Mouse (Mus musculus): Measurements from ENCODE around the gene Olfr186. TPM values are rescaled to one million over a fixed set of nuclear protein-coding genes. Genes with fewer than 3 reads are reported as not detected.
"Not testable (repeated sequence)": the region's sequence is repeated elsewhere in the genome, so short reads cannot be mapped to it uniquely, and the experiment has no call there.

The Olfr186 gene
- not detected in 2 replicates for polyA plus RNA-seq (2012; rRNA removed)

DNA sequence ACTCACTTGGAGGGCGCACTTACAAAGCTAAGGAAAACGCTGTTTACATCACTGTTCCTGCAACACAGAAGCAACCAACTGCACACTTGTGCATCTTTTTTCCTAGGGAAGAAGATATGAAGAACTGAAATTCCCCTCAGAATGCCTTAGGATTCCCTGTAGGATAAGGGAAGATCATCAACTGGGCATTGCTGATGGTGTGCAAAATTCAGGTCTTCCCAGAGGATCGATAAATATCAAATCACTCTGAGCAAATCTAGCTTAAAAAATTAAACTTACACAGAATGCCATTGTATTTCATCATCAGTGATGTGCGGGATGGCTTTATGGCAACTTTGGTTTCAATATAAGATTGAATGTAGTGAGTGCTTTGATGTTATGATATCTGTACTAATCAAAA lies at the start of gene Olfr186:
Olfr186 (minus strand) TSS at position 101 of the 400 bp plus-strand sequence.
- no peak for DNase-seq (ENCODE audit: low read depth)

DNA sequence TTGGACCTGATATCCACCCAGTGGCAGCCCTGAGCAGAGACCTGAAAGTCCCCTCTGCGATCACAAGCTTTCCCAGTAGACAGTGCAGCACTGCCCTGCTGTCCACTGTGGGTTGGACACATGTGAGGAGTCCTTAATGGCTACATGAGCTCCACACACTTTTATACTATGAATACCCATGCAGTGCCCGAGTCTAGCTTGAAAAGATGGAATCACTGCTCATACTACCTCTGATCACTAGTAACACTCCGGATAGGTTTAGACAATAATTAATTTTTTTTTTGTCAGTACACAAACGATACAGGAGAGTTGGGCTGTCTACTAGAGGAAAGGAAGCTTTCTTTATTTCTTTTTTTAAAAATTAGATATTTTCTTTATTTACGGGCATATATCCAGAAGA lies 47.8 kb upstream of the Olfr186 start, which contains the start of gene Olfr190:
Olfr190 (minus strand) TSS at position 101 of the 400 bp plus-strand sequence.
- no peak for DNase-seq (ENCODE audit: low read depth)

DNA sequence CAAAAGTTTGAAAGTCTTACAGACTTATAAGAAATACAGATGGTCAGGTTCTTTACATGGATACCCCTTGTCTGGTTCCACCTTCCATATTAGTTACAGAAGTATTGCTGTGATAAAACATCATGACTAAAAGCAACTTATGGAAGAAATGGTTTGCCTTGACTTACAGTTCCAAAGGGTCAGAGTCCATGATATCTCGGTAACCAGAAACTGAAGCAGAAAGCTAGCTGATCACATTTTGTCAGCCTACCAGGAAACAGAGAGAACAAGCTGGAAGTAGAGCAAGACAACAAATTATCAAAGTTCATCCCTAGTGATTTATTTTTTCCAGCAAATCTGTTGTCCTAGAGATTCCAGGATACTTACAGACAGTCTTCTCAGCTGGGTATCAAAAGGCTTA lies 43.4 kb upstream of the Olfr186 start:
- DNase-seq (ENCODE audit: low read depth) = no peak

GRCm38 (mm10) chr16:59071755-59072154 lies 41.7 kb upstream of the Olfr186 start:
- DNase-seq (ENCODE audit: low read depth) = no peak

- DNase-seq (ENCODE audit: low read depth) = not testable (repeated sequence)
Observed at GRCm38 (mm10) chr16:59062411-59062810, 32.3 kb upstream of the Olfr186 start.

- not testable (repeated sequence) for DNase-seq (ENCODE audit: low read depth)
Observed at GRCm38 (mm10) chr16:59049286-59049685, 19.2 kb upstream of the Olfr186 start.

- no peak for DNase-seq (ENCODE audit: low read depth)
Observed at GRCm38 (mm10) chr16:59048860-59049259, 18.8 kb upstream of the Olfr186 start.

DNA sequence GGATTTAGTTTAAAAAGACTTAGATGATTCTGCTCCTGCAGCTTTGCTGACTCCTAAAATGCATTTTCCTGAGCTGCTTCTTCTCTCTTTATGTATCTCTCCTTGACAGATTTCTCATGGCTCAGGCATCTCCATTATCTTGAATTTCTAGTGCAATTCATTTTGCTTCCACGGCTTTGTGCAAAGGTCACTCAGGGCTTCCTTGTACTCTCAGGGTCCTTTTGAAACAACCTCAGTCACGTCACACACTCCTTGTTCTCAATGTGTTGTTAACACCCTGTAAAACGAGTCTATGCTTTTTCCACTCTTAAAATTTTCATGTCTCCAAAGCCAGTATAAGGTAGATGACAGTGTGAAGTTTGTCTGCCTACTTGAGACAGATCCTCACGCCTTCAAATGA lies 17.5 kb upstream of the Olfr186 start:
- no peak for DNase-seq (ENCODE audit: low read depth)

DNA sequence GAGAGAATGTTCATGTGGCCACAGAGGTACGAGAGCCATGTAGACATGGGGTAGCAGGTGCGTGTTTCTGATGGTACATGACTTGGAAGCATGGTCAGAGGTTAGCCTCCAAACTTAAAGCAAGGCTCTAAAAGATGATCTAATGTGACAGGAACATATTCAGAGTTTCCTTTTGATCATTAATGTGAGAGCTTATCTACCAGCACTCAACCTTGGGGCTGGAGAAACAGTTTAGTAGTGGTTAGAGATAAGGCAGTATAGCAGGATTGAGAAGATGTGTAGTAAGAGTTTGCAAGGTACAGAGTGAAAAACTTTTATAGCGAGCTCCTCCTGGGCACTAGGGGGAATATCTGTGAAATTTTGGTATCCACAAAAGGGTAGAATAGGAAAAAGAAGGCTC lies 15.7 kb upstream of the Olfr186 start:
- DNase-seq (ENCODE audit: low read depth) = no peak

DNA sequence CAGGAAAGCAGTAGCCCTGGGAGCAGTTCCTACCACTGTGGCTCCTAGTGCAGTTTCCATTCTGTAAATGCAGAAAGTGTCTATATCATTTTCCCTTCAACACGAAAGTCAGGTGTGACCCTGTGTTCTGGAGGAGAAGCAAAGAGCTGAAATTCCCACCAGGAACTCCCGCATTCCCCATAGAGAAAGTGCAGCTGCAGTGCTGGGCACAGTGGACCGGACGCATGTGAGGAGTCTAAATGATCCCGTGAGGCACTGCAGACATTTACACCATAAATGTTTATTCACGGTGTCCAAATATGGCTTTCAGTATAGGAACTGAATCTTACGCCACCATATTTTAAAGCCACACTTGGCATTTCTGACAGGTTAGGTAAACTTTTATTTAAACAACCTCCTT lies 9.6 kb upstream of the Olfr186 start, which contains the start of gene Olfr187:
Olfr187 (minus strand) TSS at position 58 of the 400 bp plus-strand sequence.
- no peak for DNase-seq (ENCODE audit: low read depth)

GRCm38 (mm10) chr16:59013357-59014018 lies 16.6 kb downstream of the Olfr186 start:
- no peak for DNase-seq (ENCODE audit: low read depth)

DNA sequence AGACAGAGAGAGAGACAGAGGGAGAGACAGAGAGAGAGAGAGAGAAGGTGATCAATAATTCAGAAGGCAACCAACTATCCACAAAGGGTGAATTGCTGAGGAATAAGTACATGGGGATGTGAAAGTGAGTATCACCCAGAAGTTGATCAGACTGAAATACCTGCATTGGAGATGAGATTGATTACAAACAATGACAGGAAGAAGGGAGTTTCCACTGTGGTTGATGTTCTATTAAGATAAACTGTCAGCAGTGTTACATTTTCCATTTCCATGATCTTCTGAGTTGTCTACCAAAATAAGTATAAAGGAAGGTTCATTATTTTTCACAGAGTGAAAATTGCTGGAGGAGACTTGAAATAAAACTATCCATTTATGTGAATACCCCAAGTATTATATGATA lies 22.9 kb downstream of the Olfr186 start:
- DNase-seq (ENCODE audit: low read depth) = no peak

DNA sequence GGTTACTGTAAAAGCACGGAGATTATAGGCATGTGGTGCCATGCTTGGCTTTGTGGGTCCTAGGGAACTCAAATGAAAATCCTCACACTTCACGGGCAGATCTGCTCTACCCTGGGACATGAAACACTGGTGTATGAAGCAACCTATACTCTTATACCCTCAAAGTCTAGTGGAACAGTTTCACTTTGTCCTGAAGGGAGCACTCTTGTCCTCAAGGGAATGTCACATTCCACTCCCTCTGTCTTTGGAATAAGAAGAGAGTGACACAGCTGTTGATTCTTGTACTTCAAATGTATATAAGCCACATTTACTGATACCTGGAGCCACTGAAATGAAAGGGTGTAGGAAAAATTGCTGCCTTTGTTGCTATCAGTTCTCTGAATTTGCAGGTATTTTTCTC lies 35.0 kb downstream of the Olfr186 start, which contains the start of gene Olfr183:
Olfr183 (plus strand) TSS at position 301 of the 400 bp plus-strand sequence.
- DNase-seq (ENCODE audit: low read depth) = no peak

Other genes with a start within 250 kb of the Olfr186 start
- gene Olfr173, start 230.0 kb downstream of the Olfr186 start, polyA plus RNA-seq (2012; rRNA removed) = not detected in 2 replicates
- gene Olfr175-ps1, start 203.5 kb downstream of the Olfr186 start, polyA plus RNA-seq (2012; rRNA removed) = not detected in 2 replicates
- not detected in 2 replicates for gene Olfr177, start 155.5 kb downstream of the Olfr186 start, polyA plus RNA-seq (2012; rRNA removed)
- not detected in 2 replicates for gene Olfr178, start 138.2 kb downstream of the Olfr186 start, polyA plus RNA-seq (2012; rRNA removed)
- not detected in 2 replicates for gene Olfr181, start 101.5 kb downstream of the Olfr186 start, polyA plus RNA-seq (2012; rRNA removed)
- not detected in 2 replicates for gene Olfr180, start 100.9 kb downstream of the Olfr186 start, polyA plus RNA-seq (2012; rRNA removed)
- not detected in 2 replicates for gene Olfr183, start 34.9 kb downstream of the Olfr186 start, polyA plus RNA-seq (2012; rRNA removed)
- not detected in 2 replicates for gene Olfr187, start 9.5 kb upstream of the Olfr186 start, polyA plus RNA-seq (2012; rRNA removed)
- not detected in 2 replicates for gene Olfr190, start 47.7 kb upstream of the Olfr186 start, polyA plus RNA-seq (2012; rRNA removed)
- gene Olfr191, start 59.5 kb upstream of the Olfr186 start, polyA plus RNA-seq (2012; rRNA removed) = not detected in 2 replicates
- gene Olfr193, start 81.6 kb upstream of the Olfr186 start, polyA plus RNA-seq (2012; rRNA removed) = not detected in 2 replicates
- gene Olfr194, start 90.8 kb upstream of the Olfr186 start, polyA plus RNA-seq (2012; rRNA removed) = not detected in 2 replicates
- gene Olfr195, start 116.8 kb upstream of the Olfr186 start, polyA plus RNA-seq (2012; rRNA removed) = not detected in 2 replicates
- gene Olfr196, start 140.2 kb upstream of the Olfr186 start, polyA plus RNA-seq (2012; rRNA removed) = not detected in 2 replicates
- not detected in 2 replicates for gene Olfr198, start 173.2 kb upstream of the Olfr186 start, polyA plus RNA-seq (2012; rRNA removed)
- not detected in 2 replicates for gene Olfr199, start 189.5 kb upstream of the Olfr186 start, polyA plus RNA-seq (2012; rRNA removed)
- not detected in 2 replicates for gene Olfr201, start 242.3 kb upstream of the Olfr186 start, polyA plus RNA-seq (2012; rRNA removed)